In the genomic region with DNA sequence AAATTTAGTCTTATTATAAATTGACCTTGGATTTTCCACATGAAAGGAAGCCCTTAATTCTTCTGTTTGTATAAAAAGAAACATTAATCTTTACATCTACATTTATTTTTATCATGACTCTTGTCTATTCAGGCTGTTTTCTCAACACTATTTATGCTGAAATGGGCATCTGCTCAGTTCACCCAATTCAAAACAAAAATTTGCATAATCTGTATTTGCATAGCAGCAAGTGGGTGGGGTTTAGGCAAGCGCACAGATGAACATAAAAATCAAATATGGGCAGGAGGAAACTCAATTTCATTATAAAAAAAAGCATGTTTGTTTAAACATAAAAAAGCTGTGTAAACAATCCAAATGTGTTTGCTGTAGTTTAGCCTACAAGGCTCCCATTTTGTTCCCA, we compare ENCODE assay signal across 24 mouse cellular contexts.
"Had no signal": no experiment of that assay in that cellular context is flagged by ENCODE, and none has a peak within 500 bp of the region (broad histone marks: within the 10 kb centered on the region; RNA-seq: fewer than 3 reads in every experiment).

No protein-coding gene starts in this region.

- H3K4me1 ChIP-seq: heart, embryonic 13.5 days; heart, embryonic 15.5 days; hindbrain, embryonic 15.5 days; limb, embryonic 13.5 days; limb, embryonic 15.5 days; liver, embryonic 12.5 days had no signal

- DNase-seq: gastrocnemius, postnatal 14 days; gastrocnemius, postnatal 36 days; heart, adult 11 months; heart, adult 2 months; heart, postnatal 14 days; heart, postnatal 36 days; kidney, adult 11 months; kidney, adult 2 months; kidney, postnatal 10 days; kidney, postnatal 25 days; kidney, postnatal 4 days; left cerebral cortex, postnatal 4 days had no signal

- H3K36me3 ChIP-seq: heart, embryonic 13.5 days; heart, embryonic 15.5 days; hindbrain, embryonic 13.5 days; hindbrain, embryonic 15.5 days; limb, embryonic 13.5 days; limb, embryonic 15.5 days; liver, embryonic 12.5 days had no signal

- H3K27ac ChIP-seq: heart, adult 2 months; heart, embryonic 13.5 days; heart, embryonic 15.5 days; hindbrain, embryonic 13.5 days; hindbrain, embryonic 15.5 days; hindbrain, postnatal 0 days; layer of hippocampus, adult 2 months; limb, embryonic 13.5 days; limb, embryonic 15.5 days; liver, embryonic 12.5 days; liver, embryonic 14.5 days had no signal

- H3K4me2 ChIP-seq: heart, embryonic 11.5 days; heart, embryonic 13.5 days; heart, embryonic 15.5 days; hindbrain, embryonic 13.5 days; hindbrain, embryonic 15.5 days; limb, embryonic 13.5 days; limb, embryonic 15.5 days; liver, embryonic 12.5 days had no signal

- H3K9me3 ChIP-seq: heart, embryonic 13.5 days; heart, embryonic 15.5 days; hindbrain, embryonic 13.5 days; hindbrain, embryonic 15.5 days; limb, embryonic 13.5 days; limb, embryonic 15.5 days; liver, embryonic 12.5 days had no signal

- H3K4me3 ChIP-seq: heart, adult 2 months; heart, embryonic 13.5 days; heart, embryonic 15.5 days; hindbrain, embryonic 13.5 days; hindbrain, embryonic 15.5 days; layer of hippocampus, adult 2 months; limb, embryonic 13.5 days; limb, embryonic 15.5 days; liver, embryonic 12.5 days had no signal

- H3K9ac ChIP-seq: heart, embryonic 13.5 days; heart, embryonic 15.5 days; hindbrain, embryonic 13.5 days; hindbrain, embryonic 15.5 days; limb, embryonic 13.5 days; limb, embryonic 15.5 days; liver, embryonic 12.5 days; liver, embryonic 14.5 days had no signal

- ATAC-seq: hindbrain, postnatal 0 days; intestine, embryonic 16.5 days; liver, embryonic 12.5 days had no signal

- H3K27me3 ChIP-seq: heart, embryonic 13.5 days; heart, embryonic 15.5 days; hindbrain, embryonic 13.5 days; hindbrain, embryonic 15.5 days; limb, embryonic 13.5 days; limb, embryonic 15.5 days; liver, embryonic 12.5 days had no signal
